Mouse (Mus musculus) intestine, embryonic 15.5 days (tissue): ENCODE measurements around the gene Olfr221. TPM values are rescaled to one million over a fixed set of nuclear protein-coding genes. Genes with fewer than 3 reads are reported as not detected.
"Not testable (repeated sequence)": the region's sequence is repeated elsewhere in the genome, so short reads cannot be mapped to it uniquely, and the experiment has no call there.

Experiments used
- ATAC-seq: fragments of 200-750 bp; cut with Nextera tagmentation; 2 replicates; pipeline ENCODE4 v1.8.0; 2017; ENCODE audit warnings: moderate TSS enrichment, moderate library complexity
- H3K27ac ChIP-seq: fragments of 300-500 bp; sonication (generic); 2 replicates; pipeline ENCODE4 v1.5.1; 2015; ENCODE audit warnings: mild to moderate bottlenecking, inconsistent platforms
- H3K27me3 ChIP-seq: fragments of 300-500 bp; sonication (generic); replicated peaks from 2 replicates; pipeline ENCODE4 v1.6.1; 2015; ENCODE audit warnings: inconsistent platforms
- H3K36me3 ChIP-seq: fragments of 300-500 bp; sonication (generic); 2 replicates; pipeline ENCODE4 v1.6.1; 2015; ENCODE audit warnings: inconsistent platforms
- H3K4me1 ChIP-seq: fragments of 300-500 bp; sonication (generic); replicated peaks from 2 replicates; pipeline ENCODE4 v1.6.1; 2015; ENCODE audit warnings: inconsistent platforms
- H3K4me2 ChIP-seq: fragments of 300-500 bp; sonication (generic); replicated peaks from 2 replicates; pipeline ENCODE4 v1.6.1; 2015; ENCODE audit warnings: mild to moderate bottlenecking, inconsistent platforms
- H3K4me3 ChIP-seq: fragments of 300-500 bp; sonication (generic); replicated peaks from 2 replicates; pipeline ENCODE4 v1.5.1; 2015; ENCODE audit warnings: inconsistent platforms
- H3K9ac ChIP-seq: fragments of 300-500 bp; sonication (generic); 2 replicates; pipeline ENCODE4 v1.6.1; 2015; ENCODE audit warnings: inconsistent platforms
- H3K9me3 ChIP-seq: fragments of 300-500 bp; sonication (generic); 2 replicates; pipeline ENCODE4 v1.6.1; 2016; ENCODE audit warnings: inconsistent platforms
- WGBS: fragments of 180-500 bp; shearing (Covaris S2); methylation state at CpG from one replicate; pipeline ENCODE4 v1.1.7; 2015; 5-methylcytosine and 5-hydroxymethylcytosine counted together
- polyA plus RNA-seq: library from polyadenylated mRNA; unstranded; fragments of >200 nt; fragmentation: Nextera tagmentation; extraction: Ambion mirVana; gene quantifications from 2 replicates; pipeline ENCODE4 v1.2.1, GENCODE M21; 2015

Olfr221 gene
- polyA plus RNA-seq, result not detected in 2 replicates

GRCm38 (mm10) chr14:52042359-52042758 lies at the start of gene Olfr221:
Olfr221 (minus strand) TSS chr14:52042459.
- not testable (repeated sequence) for H3K4me3 ChIP-seq, ATAC-seq, H3K27ac ChIP-seq, H3K9me3 ChIP-seq, H3K4me1 ChIP-seq, H3K9ac ChIP-seq, H3K27me3 ChIP-seq, H3K36me3 ChIP-seq, H3K4me2 ChIP-seq
- WGBS, result 64% methylated on average over 3 of the region's 3 CpGs

DNA sequence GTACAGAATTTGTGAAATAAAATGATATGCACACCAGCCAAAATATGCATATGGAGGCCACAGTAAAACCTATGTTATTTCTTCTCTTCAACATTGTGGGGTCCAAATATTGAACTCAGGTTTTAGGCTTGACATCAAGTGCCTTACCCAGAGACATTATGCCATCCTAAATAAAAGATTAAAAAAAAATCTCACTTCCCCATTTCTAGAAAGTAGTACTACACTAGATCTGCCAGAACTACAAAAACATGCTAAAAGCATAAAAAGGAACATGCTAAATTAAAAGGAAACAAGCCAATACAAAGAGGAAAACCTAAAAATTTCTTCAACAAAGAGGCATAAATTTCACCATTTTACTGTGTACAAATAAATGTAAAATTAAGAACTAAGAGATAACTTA lies 40.8 kb upstream of the Olfr221 start:
- Histone ChIP-seq H3K36me3 (0 out of 2 replicates have a peak, but pooled peaks cover 17% of the 10 kb centered on the region), H3K9ac (no peak overlapping the region), H3K27me3 (no peaks in the 10 kb centered on the region), H3K4me1 (no peaks in the 10 kb centered on the region), H3K27ac (no peak overlapping the region), H3K4me2 (no peak overlapping the region), H3K4me3 (no peak overlapping the region), H3K9me3 (no peaks in the 10 kb centered on the region)
- no peak for ATAC-seq

- Histone ChIP-seq H3K4me1 (no peaks in the 10 kb centered on the region), H3K27me3 (no peaks in the 10 kb centered on the region), H3K36me3 (peaks cover 20% of the 10 kb centered on the region), H3K4me3 (no peak overlapping the region), H3K27ac (no peak overlapping the region), H3K4me2 (no peak overlapping the region), H3K9me3 (no peaks in the 10 kb centered on the region), H3K9ac (no peak overlapping the region)
- WGBS, result 92% methylated on average over 15 of the region's 15 CpGs
- peak; percentile 24 for ATAC-seq
Observed at GRCm38 (mm10) chr14:52071599-52072137, 29.4 kb upstream of the Olfr221 start.

DNA sequence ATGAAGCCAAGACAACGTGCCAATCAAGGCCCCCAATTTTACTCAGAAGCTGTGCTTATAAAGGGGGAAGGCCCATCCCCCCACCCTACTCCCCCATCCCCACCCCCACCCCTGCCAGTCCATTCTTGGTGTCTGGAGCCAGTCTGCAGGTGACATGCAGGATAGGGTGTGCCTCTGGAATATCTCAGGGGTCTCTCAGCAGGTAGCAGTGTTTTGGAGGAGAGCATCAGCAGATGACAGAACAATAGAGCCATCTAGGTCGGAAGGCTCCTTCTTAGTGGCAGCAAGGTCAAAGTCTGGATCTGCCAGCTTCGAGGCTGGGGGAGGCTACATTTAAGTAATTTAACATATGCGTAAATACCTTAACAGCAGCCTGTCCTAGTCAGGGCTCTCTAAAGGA lies 23.9 kb upstream of the Olfr221 start:
- no peak overlapping the region for H3K27ac ChIP-seq
- ATAC-seq, result no peak
- no peak overlapping the region for H3K9ac ChIP-seq
- H3K36me3 ChIP-seq, result no peaks in the 10 kb centered on the region
- H3K4me2 ChIP-seq, result no peak overlapping the region
- WGBS, result 48% methylated on average over 4 of the region's 4 CpGs
- H3K4me1 ChIP-seq, result no peaks in the 10 kb centered on the region
- H3K27me3 ChIP-seq, result no peaks in the 10 kb centered on the region
- no peak overlapping the region for H3K4me3 ChIP-seq
- H3K9me3 ChIP-seq, result no peaks in the 10 kb centered on the region

DNA sequence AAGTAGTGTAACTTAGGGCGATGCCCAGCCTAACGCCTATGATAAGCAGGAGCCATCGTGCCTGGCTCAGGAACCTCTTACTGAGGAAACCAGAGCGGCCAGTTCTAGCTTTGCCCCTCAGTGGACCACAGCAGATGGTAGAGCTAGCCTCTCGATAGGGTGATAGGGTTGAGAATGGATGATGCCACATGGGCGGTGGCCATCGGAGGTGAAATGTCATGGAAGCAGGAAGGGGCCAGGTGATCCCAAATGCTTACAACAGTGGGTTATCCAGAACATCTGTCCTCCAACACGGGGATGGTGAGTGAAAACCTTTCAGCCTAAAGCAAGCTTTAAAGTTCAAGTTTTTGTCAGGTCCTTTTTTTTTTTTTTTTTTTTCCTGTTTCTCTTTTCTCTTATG lies 19.5 kb upstream of the Olfr221 start:
- ATAC-seq, result no peak

DNA sequence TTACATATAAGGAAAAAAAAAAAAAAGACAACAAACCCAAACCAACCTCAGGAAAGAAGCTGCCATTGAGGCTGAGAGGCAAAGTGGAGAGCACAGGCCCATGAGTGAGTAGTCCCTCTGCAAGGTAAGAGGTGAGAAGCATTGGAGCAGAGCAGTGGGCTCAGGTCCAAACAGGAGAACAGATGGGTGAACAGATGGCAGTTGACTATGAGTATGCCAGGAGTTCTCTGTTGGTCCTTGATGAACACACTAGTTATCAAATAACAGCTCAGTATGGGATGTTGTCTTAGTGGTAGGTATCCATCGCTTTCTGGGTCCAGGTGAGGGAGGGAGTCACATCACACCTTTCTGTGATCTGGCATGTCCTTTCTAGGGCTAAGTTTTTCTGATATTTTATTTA lies 18.5 kb upstream of the Olfr221 start:
- Histone ChIP-seq H3K4me2 (no peak overlapping the region), H3K27ac (no peak overlapping the region), H3K27me3 (no peaks in the 10 kb centered on the region), H3K4me3 (no peak overlapping the region), H3K4me1 (0 out of 2 replicates have a peak, but pooled peaks cover 5% of the 10 kb centered on the region), H3K9me3 (no peaks in the 10 kb centered on the region), H3K9ac (no peak overlapping the region), H3K36me3 (no peaks in the 10 kb centered on the region)
- ATAC-seq, result no peak
- WGBS, result 88% methylated on average over 1 of the region's 1 CpGs

More for the DNA sequence above, 19.5 kb upstream of the Olfr221 start:
- Histone ChIP-seq H3K9me3 (no peaks in the 10 kb centered on the region), H3K27ac (no peak overlapping the region), H3K27me3 (no peaks in the 10 kb centered on the region), H3K9ac (no peak overlapping the region), H3K4me2 (no peak overlapping the region), H3K4me1 (0 out of 2 replicates have a peak, but pooled peaks cover 5% of the 10 kb centered on the region), H3K4me3 (no peak overlapping the region), H3K36me3 (no peaks in the 10 kb centered on the region)
- 79% methylated on average over 8 of the region's 8 CpGs for WGBS

DNA sequence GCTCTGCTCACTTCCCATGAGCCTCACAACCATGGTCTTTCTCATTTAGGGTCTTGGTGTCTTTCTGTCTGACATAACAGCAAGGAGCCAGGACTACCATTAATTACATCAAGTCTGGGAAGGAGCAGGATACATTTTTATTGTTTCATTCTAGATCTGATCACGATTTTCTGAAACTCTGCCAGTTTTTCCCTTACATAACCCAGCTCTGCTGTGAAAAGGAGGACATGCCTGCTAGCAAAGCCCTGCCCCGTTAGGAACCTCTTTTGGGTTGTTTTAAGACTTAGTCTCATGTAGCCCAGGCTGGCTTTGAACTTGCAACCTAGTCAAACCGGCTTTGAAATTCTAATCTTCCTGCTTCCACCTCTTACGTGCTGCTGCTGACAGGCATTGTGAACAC lies 17.7 kb upstream of the Olfr221 start:
- Histone ChIP-seq H3K27me3 (no peaks in the 10 kb centered on the region), H3K9ac (no peak overlapping the region), H3K4me2 (no peak overlapping the region), H3K4me1 (0 out of 2 replicates have a peak, but pooled peaks cover 5% of the 10 kb centered on the region), H3K4me3 (no peak overlapping the region), H3K27ac (no peak overlapping the region), H3K9me3 (no peaks in the 10 kb centered on the region), H3K36me3 (no peaks in the 10 kb centered on the region)
- no peak for ATAC-seq
- WGBS, result 62% methylated on average over 4 of the region's 4 CpGs

- WGBS, result 90% methylated on average over 3 of the region's 3 CpGs
- H3K9ac ChIP-seq, ATAC-seq: not testable (repeated sequence)
Observed at GRCm38 (mm10) chr14:52052720-52053119, 10.5 kb upstream of the Olfr221 start.

GRCm38 (mm10) chr14:52045966-52046565 lies 3.8 kb upstream of the Olfr221 start:
- H3K4me2 ChIP-seq, result no peak overlapping the region
- H3K4me1 ChIP-seq, result 0 out of 2 replicates have a peak, but pooled peaks cover 4% of the 10 kb centered on the region
- H3K9ac ChIP-seq, result no peak overlapping the region
- H3K36me3 ChIP-seq, result no peaks in the 10 kb centered on the region
- H3K27me3 ChIP-seq, result no peaks in the 10 kb centered on the region
- no peak for ATAC-seq
- no peak overlapping the region for H3K27ac ChIP-seq
- 83% methylated on average over 9 of the region's 9 CpGs for WGBS
- H3K9me3 ChIP-seq, result no peaks in the 10 kb centered on the region
- no peak overlapping the region for H3K4me3 ChIP-seq

More at GRCm38 (mm10) chr14:52052720-52053119, 10.5 kb upstream of the Olfr221 start:
- H3K36me3 ChIP-seq, H3K4me1 ChIP-seq, H3K27ac ChIP-seq, H3K27me3 ChIP-seq, H3K4me2 ChIP-seq, H3K9me3 ChIP-seq, H3K4me3 ChIP-seq: not testable (repeated sequence)

DNA sequence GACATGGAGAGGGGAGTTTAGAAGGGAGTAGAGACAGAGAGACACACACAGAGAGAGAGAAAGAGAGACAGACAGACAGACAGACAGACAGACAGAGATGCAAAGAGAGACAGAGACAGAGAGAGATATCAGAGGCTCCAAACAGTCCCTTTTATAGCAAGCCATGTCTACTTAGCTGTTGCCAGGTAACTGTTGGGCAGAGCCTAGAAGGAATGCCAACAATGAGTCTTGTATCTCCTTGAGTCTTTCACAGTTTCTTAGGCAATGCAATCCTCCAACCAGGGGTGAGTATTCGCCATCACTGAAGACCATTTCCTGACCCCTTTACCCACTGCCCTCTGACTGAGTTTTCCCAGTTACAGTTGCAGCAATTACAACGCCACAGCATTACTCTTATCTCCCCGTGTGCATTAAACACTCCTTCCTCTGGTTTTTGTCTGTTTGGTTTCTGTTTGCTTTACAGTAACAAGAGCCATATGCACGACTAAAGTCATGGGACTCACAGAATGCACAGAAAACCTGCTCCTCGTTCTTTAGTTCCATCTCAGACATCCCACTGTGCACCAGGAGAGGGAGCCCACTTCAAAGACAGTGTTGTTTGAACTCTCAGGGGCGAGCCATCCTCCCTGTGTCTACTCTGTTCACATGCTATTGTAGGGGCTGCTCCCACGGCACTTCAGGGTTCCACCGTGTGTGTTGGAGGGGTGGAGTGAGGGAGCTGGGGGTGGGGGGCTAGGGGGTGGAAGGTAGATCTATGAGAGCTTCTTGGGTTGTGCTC lies 2.8 kb upstream of the Olfr221 start:
- Histone ChIP-seq H3K36me3 (no peaks in the 10 kb centered on the region), H3K9ac (no peak overlapping the region), H3K4me1 (0 out of 2 replicates have a peak, but pooled peaks cover 4% of the 10 kb centered on the region), H3K27me3 (no peaks in the 10 kb centered on the region), H3K27ac (no peak overlapping the region), H3K4me3 (no peak overlapping the region), H3K4me2 (no peak overlapping the region), H3K9me3 (no peaks in the 10 kb centered on the region)
- 5% methylated on average over 8 of the region's 8 CpGs for WGBS
- ATAC-seq, result peak; percentile 85

GRCm38 (mm10) chr14:52043446-52043845 lies 1.2 kb upstream of the Olfr221 start:
- no peaks in the 10 kb centered on the region for H3K36me3 ChIP-seq
- H3K4me1 ChIP-seq, result 0 out of 2 replicates have a peak, but pooled peaks cover 4% of the 10 kb centered on the region
- no peak overlapping the region for H3K27ac ChIP-seq
- no peak for ATAC-seq
- H3K9me3 ChIP-seq, result no peaks in the 10 kb centered on the region
- H3K4me2 ChIP-seq, result no peak overlapping the region
- no peak overlapping the region for H3K4me3 ChIP-seq
- H3K9ac ChIP-seq, result no peak overlapping the region
- 76% methylated on average over 6 of the region's 6 CpGs for WGBS
- no peaks in the 10 kb centered on the region for H3K27me3 ChIP-seq

DNA sequence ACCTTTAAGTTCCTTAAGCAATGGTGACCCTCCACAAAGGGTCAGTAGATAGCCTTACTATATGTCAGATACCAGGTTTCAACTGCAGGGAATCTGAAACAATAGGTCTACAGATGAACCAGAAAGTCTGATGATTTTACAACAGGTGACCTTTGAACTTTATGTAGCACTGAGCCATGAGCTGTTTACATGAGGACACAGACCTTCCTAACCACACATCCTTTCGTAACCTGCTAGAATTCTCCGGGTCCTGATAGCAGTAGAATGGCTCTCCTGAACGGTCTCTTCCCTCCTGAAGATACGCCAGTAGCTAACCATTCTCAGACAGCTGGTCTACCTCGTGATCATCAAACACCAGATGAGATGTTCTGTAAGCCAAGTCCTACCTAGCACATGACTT lies 2.9 kb downstream of the Olfr221 start:
- peak; percentile 79 for ATAC-seq

More for the DNA sequence above, 2.9 kb downstream of the Olfr221 start:
- no peak overlapping the region for H3K9ac ChIP-seq
- H3K9me3 ChIP-seq, result no peaks in the 10 kb centered on the region
- H3K4me3 ChIP-seq, result no peak overlapping the region
- 55% methylated on average over 5 of the region's 5 CpGs for WGBS
- no peak overlapping the region for H3K27ac ChIP-seq
- H3K27me3 ChIP-seq, result no peaks in the 10 kb centered on the region
- H3K36me3 ChIP-seq, result no peaks in the 10 kb centered on the region
- H3K4me2 ChIP-seq, result no peak overlapping the region
- no peaks in the 10 kb centered on the region for H3K4me1 ChIP-seq
